Mouse (Mus musculus) liver, embryonic 14.5 days (tissue): ENCODE results near the gene BC005624.

Source experiments
- CTCF ChIP-seq: IDR thresholded peaks from 2 replicates; pipeline ENCODE4 v1.5.1; 2016; ENCODE audit warnings: antibody characterized with exemption, low read depth, control low read depth
- EP300 ChIP-seq: IDR thresholded peaks from 2 replicates; pipeline ENCODE4 v1.6.1; 2016; ENCODE audit warnings: antibody characterized with exemption, low read depth

- TF ChIP-seq EP300 (no peak), CTCF (no peak)
Observed at GRCm38 (mm10) chr2:30923099-30923498, 58.9 kb downstream of the BC005624 start.
